Mouse (Mus musculus) olfactory bulb, adult 2 months (tissue): ENCODE measurements around the gene Phkb.

Source experiments
- CTCF ChIP-seq: fragments of 200-500 bp; IDR thresholded peaks from 2 replicates; pipeline ENCODE4 v1.5.1; 2012; ENCODE audit warnings: low read depth, mild to moderate bottlenecking, low read length, moderate library complexity; ENCODE audit not compliant: insufficient read depth
- POLR2A ChIP-seq: fragments of 200-500 bp; IDR thresholded peaks from 2 replicates; pipeline ENCODE4 v1.6.1; 2012; ENCODE audit warnings: mild to moderate bottlenecking, low read depth, low read length, moderate library complexity; ENCODE audit not compliant: insufficient read depth

GRCm38 (mm10) chr8:85937343-85937742, 96.6 kb downstream of the Phkb start:
- TF ChIP-seq POLR2A (no peak), CTCF (no peak)
